Mouse (Mus musculus) left cerebral cortex, adult 2 months (tissue): Measurements from ENCODE around the gene Uap1. TPM values are rescaled to one million over a fixed set of nuclear protein-coding genes. Genes with fewer than 3 reads are reported as not detected.

Source experiments
- DNase-seq, 2 experiments: peaks; one replicate each; pipeline ENCODE4 v3.0.0; 2021 to 2022; ENCODE audit warnings: low spot score in 2 of 2, mixed read lengths in 1 of 2; ENCODE audit errors: extremely low spot score in 1 of 2
- H3K27ac ChIP-seq: fragments of 200-600 bp; 2 replicates; pipeline ENCODE4 v1.8.1; 2022
- H3K4me3 ChIP-seq: fragments of 200-600 bp; 2 replicates; pipeline ENCODE4 v1.8.1; 2022
- CTCF ChIP-seq: fragments of 200-600 bp; IDR thresholded peaks from 2 replicates; pipeline ENCODE4 v1.8.1; 2022; ENCODE audit warnings: antibody characterized with exemption, mild to moderate bottlenecking, moderate library complexity
- intact Hi-C: fragments of 180-260 bp; cut with DNase I; formaldehyde crosslinking; loops from one replicate; pipeline ENCODE4 v1.15.1; 2025
- long read RNA-seq, 2 experiments: library from polyadenylated mRNA; stranded (forward); transcript quantifications; one replicate each; pipeline ENCODE4 v2.0.0; 2021; ENCODE audit warnings: borderline mapping rate in 2 of 2
- total RNA-seq, 2 experiments: library from RNA; stranded (reverse); gene quantifications; 2 replicates each; pipeline ENCODE4 v1.2.3; 2021

The Uap1 gene
- 10 to 100 TPM; 55.7 to 60.9 TPM for total RNA-seq
- long read RNA-seq, experiment 1, transcript Uap1-202 (10 exons, 2,311 nt): major isoform, 55 of 67 reads
- long read RNA-seq, experiment 1, transcript Uap1-203 (11 exons, 2,287 nt): minor isoform, 7 of 67 reads
- long read RNA-seq, experiment 1, partial matches to known transcripts: 0 of 67 reads
- long read RNA-seq, experiment 1, other reads (novel, unspliced or antisense): 3 of 67 reads
- long read RNA-seq, experiment 2, transcript Uap1-202 (10 exons, 2,311 nt): major isoform, 44 of 52 reads
- long read RNA-seq, experiment 2, partial matches to known transcripts: 2 of 52 reads
- long read RNA-seq, experiment 2, other reads (novel, unspliced or antisense): 1 of 52 reads

- intact Hi-C loops: no loop called here
- peak; percentile 56 for TF ChIP-seq CTCF
- DNase-seq: peak; percentile 97 to 98
- peak within 1 kb of the TSS; percentile 88 for H3K4me3 ChIP-seq
- H3K27ac ChIP-seq: peak within 1 kb of the TSS; percentile 97
These were observed at the start of gene Uap1 for GRCm38 (mm10) chr1:170174814-170175332. Uap1 (minus strand) TSS chr1:170174957.

- Histone ChIP-seq H3K4me3 (no peak overlapping the region), H3K27ac (no peak overlapping the region)
- no peak for TF ChIP-seq CTCF
- no peak for DNase-seq
- intact Hi-C loops: no loop called here
These were observed 48.5 kb upstream of the Uap1 start for GRCm38 (mm10) chr1:170223276-170223675.

GRCm38 (mm10) chr1:170220351-170220750 is 45.6 kb upstream of the Uap1 start:
- DNase-seq: no peak
- H3K27ac ChIP-seq: no peak overlapping the region
- intact Hi-C loops: no loop called here
- no peak for TF ChIP-seq CTCF
- H3K4me3 ChIP-seq: no peak overlapping the region

GRCm38 (mm10) chr1:170218091-170218884 is 43.5 kb upstream of the Uap1 start:
- H3K27ac ChIP-seq: peak overlapping the region; percentile 58
- intact Hi-C loops: loop anchor here (1.0 to 5.0 kb wide), 2 partner anchors 39 to 395 kb away; no protein-coding TSS in a partner anchor
- no peak overlapping the region for H3K4me3 ChIP-seq
- DNase-seq: no peak
- peak; percentile 60 for TF ChIP-seq CTCF

GRCm38 (mm10) chr1:170215590-170215989 is 40.8 kb upstream of the Uap1 start:
- H3K4me3 ChIP-seq: peak overlapping the region; percentile 80
- intact Hi-C loops: loop anchor here (5.0 kb wide), 1 partner anchor 42 kb away; no protein-coding TSS in a partner anchor
- TF ChIP-seq CTCF: no peak

GRCm38 (mm10) chr1:170214757-170215522 is 40.2 kb upstream of the Uap1 start, which contains the start of gene Uhmk1:
Uhmk1 (minus strand) TSS chr1:170215397.
- Histone ChIP-seq H3K4me3 (peak within 1 kb of the TSS; percentile 80), H3K27ac (peak within 1 kb of the TSS; percentile 86)
- no peak for TF ChIP-seq CTCF
- intact Hi-C loops: loop anchor here (5.0 kb wide), 1 partner anchor 42 kb away; no protein-coding TSS in a partner anchor
- DNase-seq: peak; percentile 87 to 89

More at GRCm38 (mm10) chr1:170215590-170215989, 40.8 kb upstream of the Uap1 start:
- peak overlapping the region; percentile 86 for H3K27ac ChIP-seq
- DNase-seq: no peak

- intact Hi-C loops: no loop called here
- TF ChIP-seq CTCF: no peak
- no peak for DNase-seq
- H3K4me3 ChIP-seq: peak overlapping the region; percentile 80
- peak overlapping the region; percentile 86 for H3K27ac ChIP-seq
These were observed 39.6 kb upstream of the Uap1 start for GRCm38 (mm10) chr1:170214383-170214756.

GRCm38 (mm10) chr1:170213181-170213879 is 38.6 kb upstream of the Uap1 start:
- no peak for TF ChIP-seq CTCF
- Histone ChIP-seq H3K4me3 (no peak overlapping the region), H3K27ac (no peak overlapping the region)
- DNase-seq: no peak
- intact Hi-C loops: no loop called here

GRCm38 (mm10) chr1:170206395-170206794 is 31.6 kb upstream of the Uap1 start:
- no peak overlapping the region for H3K4me3 ChIP-seq
- H3K27ac ChIP-seq: no peak overlapping the region
- intact Hi-C loops: no loop called here
- no peak for DNase-seq
- TF ChIP-seq CTCF: no peak

- no peak for DNase-seq
- peak; percentile 57 for TF ChIP-seq CTCF
- intact Hi-C loops: no loop called here
- no peak overlapping the region for H3K27ac ChIP-seq
- H3K4me3 ChIP-seq: no peak overlapping the region
These were observed 25.6 kb upstream of the Uap1 start for GRCm38 (mm10) chr1:170200379-170200778.

- TF ChIP-seq CTCF: no peak
- H3K27ac ChIP-seq: no peak overlapping the region
- intact Hi-C loops: no loop called here
- DNase-seq: no peak
- no peak overlapping the region for H3K4me3 ChIP-seq
These were observed 21.5 kb upstream of the Uap1 start for GRCm38 (mm10) chr1:170196211-170196610.
